Mouse (Mus musculus) megakaryocyte, embryonic 14.5 days (primary cell): ENCODE data around the gene Cnnm4.

Experiments used
- FLI1 ChIP-seq: IDR thresholded peaks from 2 replicates; pipeline ENCODE4 v1.6.1; 2012; ENCODE audit warnings: low read length, inconsistent platforms, mixed read lengths
- GATA1 ChIP-seq: IDR thresholded peaks from 3 replicates; pipeline ENCODE4 v1.6.1; 2012; ENCODE audit warnings: mixed read lengths, low read length, inconsistent platforms, borderline replicate concordance

DNA sequence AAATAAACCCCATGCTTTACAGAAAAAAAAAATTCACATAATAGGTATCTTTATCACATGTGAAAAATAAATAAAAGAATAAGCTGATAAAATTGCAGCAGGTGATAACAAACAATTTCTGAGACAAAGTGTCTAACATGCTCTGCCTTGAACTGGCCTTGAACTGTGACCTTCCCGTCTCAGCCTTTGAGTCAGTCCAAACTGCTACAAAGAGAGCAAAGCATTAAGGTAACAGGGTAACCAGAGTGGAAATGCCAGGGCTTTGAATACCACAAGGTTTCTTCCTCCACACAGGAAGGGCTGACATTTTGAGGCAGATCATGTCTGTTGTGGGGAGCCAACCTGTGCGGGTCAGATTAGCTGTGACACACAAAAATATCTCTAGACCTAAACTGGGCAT is 74.0 kb downstream of the Cnnm4 start:
- TF ChIP-seq GATA1 (no peak), FLI1 (no peak)
